Mouse (Mus musculus) megakaryocyte, embryonic 14.5 days (primary cell): ENCODE measurements around the gene Tmem135.

Source experiments
- FLI1 ChIP-seq: IDR thresholded peaks from 2 replicates; pipeline ENCODE4 v1.6.1; 2012; ENCODE audit warnings: low read length, inconsistent platforms, mixed read lengths
- GATA1 ChIP-seq: IDR thresholded peaks from 3 replicates; pipeline ENCODE4 v1.6.1; 2012; ENCODE audit warnings: mixed read lengths, low read length, inconsistent platforms, borderline replicate concordance

GRCm38 (mm10) chr7:89316112-89316511, 87.9 kb downstream of the Tmem135 start:
- no peak for TF ChIP-seq GATA1
- TF ChIP-seq FLI1: no peak
